Mouse (Mus musculus) testis, adult 2 months (tissue): ENCODE results near the gene Gm4894.

ENCODE experiments used
- CTCF ChIP-seq: fragments of 200-500 bp; IDR thresholded peaks from 2 replicates; pipeline ENCODE4 v1.5.1; 2012; ENCODE audit warnings: low read depth, mild to moderate bottlenecking, inconsistent platforms, low read length, moderate library complexity; ENCODE audit not compliant: control insufficient read depth, insufficient read depth, insufficient replicate concordance
- POLR2A ChIP-seq: fragments of 200-500 bp; IDR thresholded peaks from 2 replicates; pipeline ENCODE4 v1.6.1; 2012; ENCODE audit warnings: low read depth, mild to moderate bottlenecking, inconsistent platforms, low read length, moderate library complexity; ENCODE audit not compliant: control insufficient read depth

DNA sequence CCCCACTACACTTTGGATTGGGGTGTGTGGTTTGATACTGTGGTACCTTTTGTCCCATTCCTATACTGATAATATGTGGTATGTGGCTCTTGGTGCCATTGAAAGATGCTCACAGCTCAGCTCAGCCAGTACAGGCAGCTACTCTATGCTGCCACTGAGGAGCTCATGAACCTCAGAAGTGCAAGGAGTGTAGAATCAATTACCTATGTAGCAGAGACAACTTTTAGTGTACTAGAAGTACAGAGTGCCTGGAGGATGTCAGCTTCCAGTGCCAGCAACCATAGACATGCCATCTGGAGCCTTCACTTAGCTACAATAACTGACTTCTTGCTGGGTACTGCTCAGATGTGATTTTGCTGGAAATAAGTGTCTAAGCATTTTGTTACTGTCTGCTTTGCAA, 68.3 kb downstream of the Gm4894 start:
- TF ChIP-seq CTCF (no peak), POLR2A (no peak)
